Mouse (Mus musculus) gastrocnemius, adult 2 months (tissue): ENCODE results near the gene Rtn2. TPM values are rescaled to one million over a fixed set of nuclear protein-coding genes. Genes with fewer than 3 reads are reported as not detected.

ENCODE experiments used
- DNase-seq: peaks from one replicate; pipeline ENCODE4 v3.0.0; 2022
- H3K27ac ChIP-seq: fragments of 200-600 bp; 2 replicates; pipeline ENCODE4 v1.8.1; 2022; ENCODE audit warnings: mild to moderate bottlenecking
- H3K4me3 ChIP-seq: fragments of 200-600 bp; 2 replicates; pipeline ENCODE4 v1.8.1; 2022; ENCODE audit warnings: mild to moderate bottlenecking, moderate library complexity
- CTCF ChIP-seq: fragments of 200-600 bp; IDR thresholded peaks from 2 replicates; pipeline ENCODE4 v1.8.1; 2022; ENCODE audit warnings: antibody characterized with exemption, mild to moderate bottlenecking, moderate library complexity
- intact Hi-C: fragments of 180-260 bp; cut with DNase I; formaldehyde crosslinking; loops from one replicate; pipeline ENCODE4 v1.15.1; 2025
- total RNA-seq, 2 experiments: library from RNA; stranded (reverse); gene quantifications; 2 replicates each; pipeline ENCODE4 v1.2.3; 2021

Gene Rtn2
- total RNA-seq, 2 experiments from 2014 or later = 987 to 1,150 TPM

GRCm38 (mm10) chr7:19344237-19344847 lies 61.9 kb downstream of the Rtn2 start, which contains the start of gene Ercc1:
TSS of gene Ercc1 (plus strand) at chr7:19344778.
- intact Hi-C loops = no loop called here
- no peak for TF ChIP-seq CTCF
- no peak for DNase-seq
- Histone ChIP-seq H3K4me3 (peak within 1 kb of the TSS; percentile 90), H3K27ac (peak within 1 kb of the TSS; percentile 94)

- Histone ChIP-seq H3K4me3 (peak overlapping the region; percentile 90), H3K27ac (peak overlapping the region; percentile 94)
- TF ChIP-seq CTCF = no peak; the same call in 1 of the 2 replicates
- intact Hi-C loops = loop anchor here (5.0 kb wide), 1 partner anchor 103 kb away; no protein-coding TSS in a partner anchor
- peak; percentile 97 for DNase-seq
Measured at GRCm38 (mm10) chr7:19344938-19345471, 62.6 kb downstream of the Rtn2 start.

Other genes with a start within 250 kb of the Rtn2 start
- gene Rsph6a, start 227.9 kb upstream of the Rtn2 start, total RNA-seq = not detected
- gene Dmwd, start 206.4 kb upstream of the Rtn2 start, total RNA-seq = 10 to 100 TPM; 31.9 to 32.1 TPM
- 100 to 1,000 TPM; 265 to 336 TPM for gene Dmpk, start 198.8 kb upstream of the Rtn2 start, total RNA-seq
- gene Six5, start 188.0 kb upstream of the Rtn2 start, total RNA-seq = 1 to 10 TPM in 1 of 2 experiments, under 1 TPM in 1; 0.89 to 2.3 TPM
- gene Gm4969, start 164.3 kb upstream of the Rtn2 start, total RNA-seq = not detected
- gene Fbxo46, start 162.8 kb upstream of the Rtn2 start, total RNA-seq = 1 to 10 TPM; 2.3 to 3.0 TPM
- gene Qpctl, start 133.3 kb upstream of the Rtn2 start, total RNA-seq = 1 to 10 TPM; 2.0 TPM
- 10 to 100 TPM; 49.7 to 58.0 TPM for gene Snrpd2, start 132.9 kb upstream of the Rtn2 start, total RNA-seq
- not detected for gene Gipr, start 116.5 kb upstream of the Rtn2 start, total RNA-seq
- 10 to 100 TPM in 1 of 2 experiments, 1 to 10 TPM in 1; 9.5 to 10.5 TPM for gene Eml2, start 106.2 kb upstream of the Rtn2 start, total RNA-seq
- gene Gpr4, start 70.1 kb upstream of the Rtn2 start, total RNA-seq = 1 to 10 TPM; 1.9 to 2.9 TPM
- gene Opa3, start 54.3 kb upstream of the Rtn2 start, total RNA-seq = 10 to 100 TPM; 41.9 to 52.4 TPM
- 10 to 100 TPM; 13.6 to 17.3 TPM for gene Vasp, start 10.8 kb upstream of the Rtn2 start, total RNA-seq
- gene Ppm1n, start 2.6 kb upstream of the Rtn2 start, total RNA-seq = under 1 TPM in 1 of 2 experiments, not detected in 1; 0.74 TPM
- under 1 TPM; 0.22 to 0.59 TPM for gene Fosb, start 27.4 kb downstream of the Rtn2 start, total RNA-seq
- 10 to 100 TPM; 28.1 to 30.4 TPM for gene Ercc1, start 62.2 kb downstream of the Rtn2 start, total RNA-seq
- 10 to 100 TPM; 11.4 to 11.5 TPM for gene Cd3eap, start 76.9 kb downstream of the Rtn2 start, total RNA-seq
- gene Ppp1r13l, start 77.1 kb downstream of the Rtn2 start, total RNA-seq = 1 to 10 TPM; 2.1 to 4.9 TPM
- 10 to 100 TPM in 1 of 2 experiments, 1 to 10 TPM in 1; 8.5 to 10.7 TPM for gene Ercc2, start 99.4 kb downstream of the Rtn2 start, total RNA-seq
- gene Klc3, start 121.5 kb downstream of the Rtn2 start, total RNA-seq = under 1 TPM; 0.18 to 0.39 TPM
- gene Ckm, start 122.2 kb downstream of the Rtn2 start, total RNA-seq = over 10,000 TPM; 32,173 to 47,719 TPM
- 10 to 100 TPM; 17.1 to 17.9 TPM for gene Mark4, start 176.2 kb downstream of the Rtn2 start, total RNA-seq
- under 1 TPM; 0.41 to 0.73 TPM for gene Exoc3l2, start 180.7 kb downstream of the Rtn2 start, total RNA-seq
- 1 to 10 TPM; 1.7 to 2.1 TPM for gene Bloc1s3, start 225.7 kb downstream of the Rtn2 start, total RNA-seq
- gene Trappc6a, start 225.8 kb downstream of the Rtn2 start, total RNA-seq = 1 to 10 TPM; 6.2 to 9.9 TPM
- not detected for gene Nkpd1, start 235.2 kb downstream of the Rtn2 start, total RNA-seq